Mouse (Mus musculus) CH12.LX (cell line): Measurements from ENCODE around the gene Gm28044. TPM values are rescaled to one million over a fixed set of nuclear protein-coding genes. Genes with fewer than 3 reads are reported as not detected.

ENCODE experiments used
- DNase-seq: peaks from one replicate; pipeline ENCODE4 v3.0.0-alpha.2; 2013; ENCODE audit errors: extremely low read depth
- H3K27ac ChIP-seq: 2 replicates; pipeline ENCODE4 v1.5.1; 2012; ENCODE audit warnings: low read depth, mild to moderate bottlenecking, control low read depth, moderate library complexity; ENCODE audit not compliant: insufficient read depth
- H3K27me3 ChIP-seq: replicated peaks from 2 replicates; pipeline ENCODE3; 2012; ENCODE audit warnings: inconsistent platforms
- H3K36me3 ChIP-seq, 2 experiments: replicated peaks in 1 of 2; 2 replicates each; pipeline versions ENCODE3 to v1.6.1; 2012; ENCODE audit warnings: inconsistent platforms in 1 of 2, low read length in 1 of 2, mild to moderate bottlenecking in 1 of 2, mixed read lengths in 1 of 2, moderate library complexity in 1 of 2; ENCODE audit not compliant: control insufficient read depth in 1 of 2, insufficient read depth in 1 of 2
- H3K4me1 ChIP-seq, 2 experiments: 2 replicates each; pipeline ENCODE4 v1.6.1; 2012; ENCODE audit warnings: inconsistent platforms in 1 of 2, moderate library complexity in 1 of 2; ENCODE audit not compliant: insufficient read depth in 2 of 2, control insufficient read depth in 1 of 2
- H3K4me2 ChIP-seq: 2 replicates; pipeline ENCODE4 v1.6.1; 2012; ENCODE audit warnings: low read depth, mild to moderate bottlenecking, control low read depth; ENCODE audit not compliant: poor library complexity, insufficient read depth, severe bottlenecking
- H3K4me3 ChIP-seq, 3 experiments: fragments of 150-350 bp in 1 of 3; sonication (generic) in 1 of 3; replicated peaks in 1 of 3; 2 replicates each; pipeline versions ENCODE3 to v1.5.1; 2011 to 2012; ENCODE audit warnings: low read depth in 2 of 3, low read length in 2 of 3, mild to moderate bottlenecking in 2 of 3, moderate library complexity in 2 of 3, control low read depth in 1 of 3, improper control_type of control experiment in 1 of 3, inconsistent platforms in 1 of 3, mixed read lengths in 1 of 3; ENCODE audit not compliant: poor library complexity in 1 of 3
- H3K79me2 ChIP-seq: replicated peaks from 2 replicates; pipeline ENCODE4 v1.6.1; 2012; ENCODE audit warnings: mild to moderate bottlenecking, moderate library complexity; ENCODE audit not compliant: control insufficient read depth, poor library complexity, insufficient read depth, severe bottlenecking; ENCODE audit errors: extremely low read depth
- H3K9ac ChIP-seq: 2 replicates; pipeline ENCODE4 v1.6.1; 2012; ENCODE audit warnings: low read depth, mild to moderate bottlenecking, control low read depth, moderate library complexity; ENCODE audit not compliant: insufficient read depth
- H3K9me3 ChIP-seq: replicated peaks from 2 replicates; pipeline ENCODE3; 2012; ENCODE audit warnings: low read length, inconsistent platforms, mixed read lengths
- BHLHE40 ChIP-seq: IDR thresholded peaks from 2 replicates; pipeline ENCODE4 v1.6.1; 2011; ENCODE audit warnings: mild to moderate bottlenecking, low read depth, low read length, improper control_type of control experiment
- CHD1 ChIP-seq: IDR thresholded peaks from 2 replicates; pipeline ENCODE4 v1.6.1; 2012; ENCODE audit warnings: low read depth, low read length, improper control_type of control experiment, inconsistent platforms
- CHD2 ChIP-seq: IDR thresholded peaks from 2 replicates; pipeline ENCODE4 v1.6.1; 2011; ENCODE audit warnings: low read length, improper control_type of control experiment
- E2F4 ChIP-seq: IDR thresholded peaks from 2 replicates; pipeline ENCODE4 v1.6.1; 2011; ENCODE audit warnings: low read depth, low read length, improper control_type of control experiment; ENCODE audit not compliant: insufficient replicate concordance
- ELF1 ChIP-seq: IDR thresholded peaks from 2 replicates; pipeline ENCODE4 v1.6.1; 2014; ENCODE audit warnings: low read depth, mild to moderate bottlenecking, inconsistent platforms, low read length, improper control_type of control experiment
- EP300 ChIP-seq: IDR thresholded peaks from 2 replicates; pipeline ENCODE4 v1.6.1; 2011; ENCODE audit warnings: low read length, improper control_type of control experiment
- GABPA ChIP-seq: IDR thresholded peaks from 2 replicates; pipeline ENCODE4 v1.6.1; 2012; ENCODE audit warnings: low read depth, low read length, improper control_type of control experiment, inconsistent platforms; ENCODE audit not compliant: insufficient replicate concordance
- HCFC1 ChIP-seq: IDR thresholded peaks from 2 replicates; pipeline ENCODE4 v1.6.1; 2012; ENCODE audit warnings: low read depth, mild to moderate bottlenecking, inconsistent platforms, low read length, improper control_type of control experiment
- IRF4 ChIP-seq: IDR thresholded peaks from 2 replicates; pipeline ENCODE4 v1.6.1; 2014; ENCODE audit warnings: low read depth, mild to moderate bottlenecking, inconsistent platforms, low read length, improper control_type of control experiment
- JUN ChIP-seq: IDR thresholded peaks from 2 replicates; pipeline ENCODE4 v1.6.1; 2011; ENCODE audit warnings: low read depth, mild to moderate bottlenecking, low read length, improper control_type of control experiment, moderate library complexity; ENCODE audit not compliant: insufficient read depth
- JUND ChIP-seq: conservative IDR thresholded peaks from 2 replicates; pipeline ENCODE4 v1.6.1; 2011; ENCODE audit warnings: low read depth, low read length, improper control_type of control experiment
- KAT2A ChIP-seq: IDR thresholded peaks from 2 replicates; pipeline ENCODE4 v1.6.1; 2012; ENCODE audit warnings: low read length, improper control_type of control experiment, inconsistent platforms; ENCODE audit not compliant: insufficient replicate concordance
- MAFK ChIP-seq: IDR thresholded peaks from 2 replicates; pipeline ENCODE4 v1.6.1; 2011; ENCODE audit warnings: low read length, improper control_type of control experiment; ENCODE audit not compliant: insufficient replicate concordance
- MAX ChIP-seq: IDR thresholded peaks from 2 replicates; pipeline ENCODE4 v1.6.1; 2011; ENCODE audit warnings: low read length, improper control_type of control experiment
- MAZ ChIP-seq: IDR thresholded peaks from 2 replicates; pipeline ENCODE4 v1.6.1; 2012; ENCODE audit warnings: low read depth, mild to moderate bottlenecking, inconsistent platforms, low read length, improper control_type of control experiment, moderate library complexity
- MEF2A ChIP-seq: IDR thresholded peaks from 2 replicates; pipeline ENCODE4 v1.6.1; 2014; ENCODE audit warnings: low read depth, mild to moderate bottlenecking, inconsistent platforms, low read length, improper control_type of control experiment, borderline replicate concordance
- NELFE ChIP-seq: IDR thresholded peaks from 2 replicates; pipeline ENCODE4 v1.6.1; 2011; ENCODE audit warnings: low read depth, low read length, improper control_type of control experiment
- PAX5 ChIP-seq: IDR thresholded peaks from 2 replicates; pipeline ENCODE4 v1.6.1; 2012; ENCODE audit warnings: low read length, inconsistent platforms, mixed read lengths
- POLR2A ChIP-seq: IDR thresholded peaks from 2 replicates; pipeline ENCODE4 v1.6.1; 2011; ENCODE audit warnings: low read depth, mild to moderate bottlenecking, improper control_type of control experiment, low read length
- POLR2AphosphoS2 ChIP-seq: IDR thresholded peaks from 2 replicates; pipeline ENCODE4 v1.6.1; 2011; ENCODE audit warnings: low read depth, low read length, improper control_type of control experiment
- RAD21 ChIP-seq: IDR thresholded peaks from 2 replicates; pipeline ENCODE4 v1.6.1; 2011; ENCODE audit warnings: low read depth, mild to moderate bottlenecking, low read length, improper control_type of control experiment, moderate library complexity
- RCOR1 ChIP-seq: conservative IDR thresholded peaks from 2 replicates; pipeline ENCODE4 v1.6.1; 2012; ENCODE audit warnings: low read depth, mild to moderate bottlenecking, inconsistent platforms, low read length, improper control_type of control experiment
- SMC3 ChIP-seq: IDR thresholded peaks from 2 replicates; pipeline ENCODE4 v1.6.1; 2011; ENCODE audit warnings: low read depth, low read length, improper control_type of control experiment
- TCF12 ChIP-seq: IDR thresholded peaks from 2 replicates; pipeline ENCODE4 v1.6.1; 2014; ENCODE audit warnings: low read depth, mild to moderate bottlenecking, inconsistent platforms, low read length, improper control_type of control experiment
- UBTF ChIP-seq: IDR thresholded peaks from 2 replicates; pipeline ENCODE4 v1.6.1; 2012; ENCODE audit warnings: low read depth, mild to moderate bottlenecking, inconsistent platforms, low read length, improper control_type of control experiment, moderate library complexity
- USF1 ChIP-seq: IDR thresholded peaks from 2 replicates; pipeline ENCODE4 v1.6.1; 2014; ENCODE audit warnings: low read depth, mild to moderate bottlenecking, inconsistent platforms, low read length, improper control_type of control experiment
- ZC3H11A ChIP-seq: IDR thresholded peaks from 2 replicates; pipeline ENCODE4 v1.6.1; 2012; ENCODE audit warnings: low read depth, mild to moderate bottlenecking, inconsistent platforms, low read length, improper control_type of control experiment
- ZKSCAN1 ChIP-seq: IDR thresholded peaks from 2 replicates; pipeline ENCODE4 v1.6.1; 2012; ENCODE audit warnings: low read depth, inconsistent platforms, low read length, improper control_type of control experiment, borderline replicate concordance
- ZMIZ1 ChIP-seq: IDR thresholded peaks from 2 replicates; pipeline ENCODE4 v1.6.1; 2012; ENCODE audit warnings: low read depth, mild to moderate bottlenecking, inconsistent platforms, low read length, improper control_type of control experiment
- dilution Hi-C: fragments of 300-500 bp; cut with MboI; formaldehyde crosslinking; loops from 2 replicates; pipeline ENCODE4 v1.14.3; 2020; ENCODE audit warnings: low sequenced_read_pairs; ENCODE audit not compliant: extremely low pct_unique_long_range_greater_than_20kb, extremely low pct_ligation_motif_present
- in situ Hi-C: fragments of 300-500 bp; cut with MboI; formaldehyde crosslinking; loops from 3 replicates; pipeline ENCODE4 v1.14.3; 2019; ENCODE audit warnings: low sequenced_read_pairs, low pct_ligation_motif_present, low pct_unique_long_range_greater_than_20kb, mixed read lengths
- polyA plus RNA-seq: library from polyadenylated mRNA; unstranded; fragments of >175 nt; gene quantifications from 2 replicates; pipeline ENCODE4 v1.2.1, GENCODE M21; 2012; ENCODE audit warnings: low read depth; ENCODE audit not compliant: insufficient read length
- total RNA-seq, 2 experiments: library from RNA; depleted of rRNA; stranded (reverse); fragments of 300-350 nt in 1 of 2; fragments of >200 nt in 1 of 2; gene quantifications; 2 replicates each; pipeline ENCODE4 v1.2.3; 2012 to 2014

Gene Gm28044
- total and polyA plus RNA-seq, 3 experiments: 1.0 to 1.1 TPM; not detected in 1

- no peak for TF ChIP-seq RCOR1
- TF ChIP-seq JUN: no peak
- no peak for TF ChIP-seq TCF12
- no peak for TF ChIP-seq E2F4
- Histone ChIP-seq H3K36me3 (peaks cover 0 to 6% of the 10 kb centered on the region in 2 experiments), H3K4me2 (peak overlapping the region; percentile 77; the same call in 1 of the 2 replicates), H3K9ac (peak overlapping the region; percentile 29; the same call in 1 of the 2 replicates), H3K79me2 (0 out of 2 replicates have a peak, but pooled peaks cover 2% of the 10 kb centered on the region), H3K9me3 (no peaks in the 10 kb centered on the region), H3K27ac (no peak overlapping the region), H3K27me3 (no peaks in the 10 kb centered on the region), H3K4me3 (peak overlapping the region in 2 of 3 experiments; percentile 85 to 88), H3K4me1 (peaks cover 0 to 9% of the 10 kb centered on the region in 2 experiments; a peak in 2 of 4 replicates)
- dilution Hi-C loops: no loop called here
- DNase-seq: no peak
- in situ Hi-C loops: no loop called here
Measured at GRCm38 (mm10) chr13:67306718-67307117, 53.6 kb downstream of the Gm28044 start.

GRCm38 (mm10) chr13:67305822-67306672 is 54.3 kb downstream of the Gm28044 start, which contains the start of gene Zfp457:
TSS of gene Zfp457 (minus strand) at chr13:67306485.
- Histone ChIP-seq H3K4me1 (peaks cover 0 to 9% of the 10 kb centered on the region in 2 experiments; a peak in 2 of 4 replicates), H3K4me2 (peak within 1 kb of the TSS; percentile 86), H3K9me3 (no peaks in the 10 kb centered on the region), H3K27ac (peak within 1 kb of the TSS; percentile 1; the same call in 1 of the 2 replicates), H3K4me3 (peak within 1 kb of the TSS; percentile 85 to 91 (median 88)), H3K79me2 (0 out of 2 replicates have a peak, but pooled peaks cover 2% of the 10 kb centered on the region), H3K9ac (peak within 1 kb of the TSS; percentile 29), H3K27me3 (no peaks in the 10 kb centered on the region), H3K36me3 (peaks cover 0 to 6% of the 10 kb centered on the region in 2 experiments)
- dilution Hi-C loops: no loop called here
- DNase-seq: peak; percentile 92
- in situ Hi-C loops: no loop called here
- TF ChIP-seq ZC3H11A (no peak), USF1 (no peak), ELF1 (peak; percentile 94), TCF12 (peak; percentile 57), HCFC1 (peak; percentile 98), RAD21 (no peak), GABPA (peak; percentile 56; the same call in 1 of the 2 replicates), MAZ (no peak), EP300 (no peak), POLR2A (peak; percentile 73), UBTF (no peak), MAFK (no peak), CHD1 (no peak), PAX5 (no peak), KAT2A (peak; percentile 94; the same call in 1 of the 2 replicates), JUN (peak; percentile 35; the same call in 1 of the 2 replicates), NELFE (peak; percentile 59), BHLHE40 (no peak), RCOR1 (no peak), MAX (peak; percentile 83), ZKSCAN1 (no peak), POLR2AphosphoS2 (peak; percentile 54; the same call in 1 of the 2 replicates), MEF2A (no peak), JUND (peak; percentile 69), SMC3 (no peak), E2F4 (peak; percentile 11; the same call in 1 of the 2 replicates), ZMIZ1 (no peak), CHD2 (peak; percentile 35; the same call in 1 of the 2 replicates), IRF4 (no peak; the same call in 1 of the 2 replicates)
